Mouse (Mus musculus) midbrain, embryonic 15.5 days (tissue): ENCODE data around the gene Fam160a1. TPM values are rescaled to one million over a fixed set of nuclear protein-coding genes. Genes with fewer than 3 reads are reported as not detected.

Experiments
- ATAC-seq: fragments of 200-750 bp; cut with Nextera tagmentation; replicated peaks from 2 replicates; pipeline ENCODE4 v1.8.0; 2017; ENCODE audit warnings: moderate TSS enrichment
- H3K27ac ChIP-seq: fragments of 300-500 bp; sonication (generic); 2 replicates; pipeline ENCODE4 v1.5.1; 2015; ENCODE audit warnings: mild to moderate bottlenecking, inconsistent platforms
- H3K27me3 ChIP-seq: fragments of 300-500 bp; sonication (generic); replicated peaks from 2 replicates; pipeline ENCODE4 v1.6.1; 2015; ENCODE audit warnings: inconsistent platforms
- H3K36me3 ChIP-seq: fragments of 300-500 bp; sonication (generic); replicated peaks from 2 replicates; pipeline ENCODE4 v1.6.1; 2015; ENCODE audit warnings: inconsistent platforms
- H3K4me1 ChIP-seq: fragments of 300-500 bp; sonication (generic); 2 replicates; pipeline ENCODE4 v1.6.1; 2015; ENCODE audit warnings: inconsistent platforms
- H3K4me2 ChIP-seq: fragments of 300-500 bp; sonication (generic); 2 replicates; pipeline ENCODE4 v1.6.1; 2015; ENCODE audit warnings: inconsistent platforms, mild to moderate bottlenecking, moderate library complexity
- H3K4me3 ChIP-seq: fragments of 300-500 bp; sonication (generic); 2 replicates; pipeline ENCODE4 v1.5.1; 2015; ENCODE audit warnings: mild to moderate bottlenecking, inconsistent platforms
- H3K9ac ChIP-seq: fragments of 300-500 bp; sonication (generic); 2 replicates; pipeline ENCODE4 v1.6.1; 2015; ENCODE audit warnings: mild to moderate bottlenecking, inconsistent platforms
- H3K9me3 ChIP-seq: fragments of 300-500 bp; sonication (generic); 2 replicates; pipeline ENCODE4 v1.6.1; 2016; ENCODE audit warnings: inconsistent platforms
- WGBS: fragments of 180-500 bp; shearing (Covaris S2); methylation state at CpG from one replicate; pipeline ENCODE4 v1.1.7; 2015; ENCODE audit warnings: mixed read lengths; 5-methylcytosine and 5-hydroxymethylcytosine counted together
- polyA plus RNA-seq: library from polyadenylated mRNA; unstranded; fragments of >200 nt; fragmentation: Nextera tagmentation; extraction: Ambion mirVana; gene quantifications from 2 replicates; pipeline ENCODE4 v1.2.1, GENCODE M21; 2015

The Fam160a1 gene
- polyA plus RNA-seq, 1 experiment from 2014 or later, result 0.21 TPM

- ATAC-seq, result no peak
- Histone ChIP-seq H3K27me3 (no peaks in the 10 kb centered on the region), H3K9ac (no peak overlapping the region), H3K36me3 (no peaks in the 10 kb centered on the region), H3K27ac (no peak overlapping the region), H3K4me3 (no peak overlapping the region), H3K9me3 (no peaks in the 10 kb centered on the region), H3K4me2 (no peak overlapping the region), H3K4me1 (no peaks in the 10 kb centered on the region)
- WGBS, result 73% methylated on average over 7 of the region's 7 CpGs
These were observed 2.9 kb downstream of the Fam160a1 start for GRCm38 (mm10) chr3:85814241-85814640.

- H3K4me3 ChIP-seq, result no peak overlapping the region
- no peaks in the 10 kb centered on the region for H3K27me3 ChIP-seq
- no peak for ATAC-seq
- no peak overlapping the region for H3K27ac ChIP-seq
- no peak overlapping the region for H3K9ac ChIP-seq
- no peaks in the 10 kb centered on the region for H3K4me1 ChIP-seq
- no peaks in the 10 kb centered on the region for H3K36me3 ChIP-seq
- H3K9me3 ChIP-seq, result no peaks in the 10 kb centered on the region
- 76% methylated on average over 4 of the region's 4 CpGs for WGBS
- H3K4me2 ChIP-seq, result no peak overlapping the region
These were observed 3.7 kb downstream of the Fam160a1 start for GRCm38 (mm10) chr3:85813101-85814014.

GRCm38 (mm10) chr3:85812010-85812409, 5.1 kb downstream of the Fam160a1 start:
- H3K27me3 ChIP-seq, result no peaks in the 10 kb centered on the region
- H3K9ac ChIP-seq, result no peak overlapping the region
- no peak overlapping the region for H3K27ac ChIP-seq
- no peaks in the 10 kb centered on the region for H3K4me1 ChIP-seq
- H3K36me3 ChIP-seq, result no peaks in the 10 kb centered on the region
- no peak overlapping the region for H3K4me2 ChIP-seq
- H3K9me3 ChIP-seq, result no peaks in the 10 kb centered on the region
- ATAC-seq, result no peak
- H3K4me3 ChIP-seq, result no peak overlapping the region
- 98% methylated on average over 5 of the region's 5 CpGs for WGBS

- Histone ChIP-seq H3K4me2 (no peak overlapping the region), H3K36me3 (no peaks in the 10 kb centered on the region), H3K9me3 (no peaks in the 10 kb centered on the region), H3K4me3 (no peak overlapping the region), H3K27me3 (no peaks in the 10 kb centered on the region), H3K9ac (no peak overlapping the region), H3K27ac (no peak overlapping the region), H3K4me1 (no peaks in the 10 kb centered on the region)
- ATAC-seq, result no peak
- WGBS, result 67% methylated on average over 1 of the region's 1 CpGs
These were observed 23.9 kb downstream of the Fam160a1 start for GRCm38 (mm10) chr3:85793166-85793565.

- Histone ChIP-seq H3K4me2 (no peak overlapping the region), H3K4me3 (no peak overlapping the region), H3K4me1 (no peaks in the 10 kb centered on the region), H3K27ac (no peak overlapping the region), H3K36me3 (no peaks in the 10 kb centered on the region), H3K27me3 (no peaks in the 10 kb centered on the region), H3K9me3 (no peaks in the 10 kb centered on the region), H3K9ac (no peak overlapping the region)
- WGBS, result 56% methylated on average over 4 of the region's 4 CpGs
- ATAC-seq, result no peak
These were observed 27.3 kb downstream of the Fam160a1 start for GRCm38 (mm10) chr3:85789748-85790147.

GRCm38 (mm10) chr3:85786501-85786900, 30.6 kb downstream of the Fam160a1 start:
- Histone ChIP-seq H3K27ac (no peak overlapping the region), H3K9ac (no peak overlapping the region), H3K4me1 (no peaks in the 10 kb centered on the region), H3K4me2 (no peak overlapping the region), H3K4me3 (no peak overlapping the region), H3K27me3 (no peaks in the 10 kb centered on the region), H3K36me3 (no peaks in the 10 kb centered on the region), H3K9me3 (no peaks in the 10 kb centered on the region)
- WGBS, result 72% methylated on average over 8 of the region's 8 CpGs
- ATAC-seq, result no peak

- WGBS, result 72% methylated on average over 7 of the region's 7 CpGs
- no peak for ATAC-seq
These were observed 36.2 kb downstream of the Fam160a1 start for GRCm38 (mm10) chr3:85780906-85781305.

GRCm38 (mm10) chr3:85780332-85780731, 36.8 kb downstream of the Fam160a1 start:
- no peaks in the 10 kb centered on the region for H3K36me3 ChIP-seq
- H3K4me2 ChIP-seq, result no peak overlapping the region
- no peak overlapping the region for H3K27ac ChIP-seq
- H3K4me3 ChIP-seq, result no peak overlapping the region
- WGBS, result 34% methylated on average over 2 of the region's 2 CpGs
- peak; percentile 66; the same call in 1 of the 2 replicates for ATAC-seq
- H3K9ac ChIP-seq, result no peak overlapping the region
- no peaks in the 10 kb centered on the region for H3K9me3 ChIP-seq
- H3K4me1 ChIP-seq, result no peaks in the 10 kb centered on the region; the same call in 1 of the 2 replicates
- H3K27me3 ChIP-seq, result no peaks in the 10 kb centered on the region

More at GRCm38 (mm10) chr3:85780906-85781305, 36.2 kb downstream of the Fam160a1 start:
- Histone ChIP-seq H3K27me3 (no peaks in the 10 kb centered on the region), H3K4me1 (no peaks in the 10 kb centered on the region; the same call in 1 of the 2 replicates), H3K4me3 (no peak overlapping the region), H3K27ac (no peak overlapping the region), H3K36me3 (no peaks in the 10 kb centered on the region), H3K9ac (no peak overlapping the region), H3K4me2 (no peak overlapping the region), H3K9me3 (no peaks in the 10 kb centered on the region)

- H3K4me3 ChIP-seq, result no peak overlapping the region
- no peak for ATAC-seq
- no peaks in the 10 kb centered on the region for H3K27me3 ChIP-seq
- H3K36me3 ChIP-seq, result no peaks in the 10 kb centered on the region
- H3K4me2 ChIP-seq, result no peak overlapping the region
- 69% methylated on average over 2 of the region's 2 CpGs for WGBS
- no peak overlapping the region for H3K27ac ChIP-seq
- no peak overlapping the region for H3K9ac ChIP-seq
- no peaks in the 10 kb centered on the region; the same call in 1 of the 2 replicates for H3K4me1 ChIP-seq
- no peaks in the 10 kb centered on the region for H3K9me3 ChIP-seq
These were observed 39.2 kb downstream of the Fam160a1 start for GRCm38 (mm10) chr3:85777841-85778240.

- no peaks in the 10 kb centered on the region for H3K9me3 ChIP-seq
- H3K4me3 ChIP-seq, result no peak overlapping the region
- H3K36me3 ChIP-seq, result no peaks in the 10 kb centered on the region
- H3K4me1 ChIP-seq, result no peaks in the 10 kb centered on the region; the same call in 1 of the 2 replicates
- WGBS, result 81% methylated on average over 4 of the region's 4 CpGs
- no peak overlapping the region for H3K4me2 ChIP-seq
- no peaks in the 10 kb centered on the region for H3K27me3 ChIP-seq
- no peak overlapping the region for H3K9ac ChIP-seq
- H3K27ac ChIP-seq, result no peak overlapping the region
- no peak for ATAC-seq
These were observed 39.7 kb downstream of the Fam160a1 start for GRCm38 (mm10) chr3:85777356-85777755.

- Histone ChIP-seq H3K4me2 (no peak overlapping the region), H3K4me3 (no peak overlapping the region), H3K27me3 (no peaks in the 10 kb centered on the region), H3K9ac (no peak overlapping the region), H3K4me1 (no peaks in the 10 kb centered on the region; the same call in 1 of the 2 replicates), H3K36me3 (no peaks in the 10 kb centered on the region), H3K9me3 (no peaks in the 10 kb centered on the region), H3K27ac (no peak overlapping the region)
- 78% methylated on average over 10 of the region's 10 CpGs for WGBS
- no peak for ATAC-seq
These were observed 40.4 kb downstream of the Fam160a1 start for GRCm38 (mm10) chr3:85776707-85777106.

- no peak overlapping the region for H3K4me2 ChIP-seq
- H3K27ac ChIP-seq, result no peak overlapping the region
- WGBS, result 78% methylated on average over 6 of the region's 6 CpGs
- no peaks in the 10 kb centered on the region for H3K36me3 ChIP-seq
- H3K9me3 ChIP-seq, result no peaks in the 10 kb centered on the region
- no peaks in the 10 kb centered on the region for H3K27me3 ChIP-seq
- no peaks in the 10 kb centered on the region; the same call in 1 of the 2 replicates for H3K4me1 ChIP-seq
- ATAC-seq, result no peak
- H3K9ac ChIP-seq, result no peak overlapping the region
- no peak overlapping the region for H3K4me3 ChIP-seq
These were observed 41.0 kb downstream of the Fam160a1 start for GRCm38 (mm10) chr3:85776126-85776525.

- 72% methylated on average over 4 of the region's 4 CpGs for whole genome bisulfite sequencing
- H3K4me3 ChIP-seq, result no peak overlapping the region
- H3K36me3 ChIP-seq, result no peaks in the 10 kb centered on the region
- H3K4me2 ChIP-seq, result no peak overlapping the region
- no peaks in the 10 kb centered on the region for H3K27me3 ChIP-seq
- H3K4me1 ChIP-seq, result no peaks in the 10 kb centered on the region
- no peak overlapping the region for H3K27ac ChIP-seq
- H3K9me3 ChIP-seq, result no peaks in the 10 kb centered on the region
- no peak for ATAC-seq
- no peak overlapping the region for H3K9ac ChIP-seq
These were observed 43.2 kb downstream of the Fam160a1 start for GRCm38 (mm10) chr3:85773886-85774285.
